In genomic region chrX:101253952-101254729, GRCm38 (mm10) we compare ENCODE assay signal across 8 mouse cellular contexts. TPM values are rescaled to one million over a fixed set of nuclear protein-coding genes. Genes with fewer than 3 reads are reported as not detected.
DNase-seq lines count a peak whose midpoint lies in the region; ATAC-seq and TF ChIP-seq lines count a peak whose summit lies in the region.

Foxo4 (plus strand) TSS chrX:101254528.

- DNase-seq in c-Kit-negative CD71-positive TER-119-positive erythroid progenitor cells, embryonic 14.5 days (ENCODE audit: low read depth, low spot score) = peak; percentile 68
- peak; percentile 69 for DNase-seq in fibroblast of lung, adult 2 months (ENCODE audit: low read depth)
- peak; percentile 93 for DNase-seq in kidney, postnatal 14 days
- peak; percentile 81 for DNase-seq in liver, embryonic 13.5 days
- DNase-seq in neural tube, embryonic 11.5 days (ENCODE audit: low spot score) = peak; percentile 87
- DNase-seq in stomach, postnatal 0 days (ENCODE audit: low spot score) = peak; percentile 86

- peak within 1 kb of the TSS; percentile 48 to 68 for H3K27ac ChIP-seq in heart, embryonic 14.5 days (replicated peaks in 1 of 2; ENCODE audit: control insufficient read depth in 1 of 2, insufficient read depth in 1 of 2, low read depth in 2 of 2, low read length in 2 of 2)
- H3K27ac ChIP-seq in liver, embryonic 13.5 days = peak within 1 kb of the TSS; percentile 80
- no peak within 1 kb of the TSS for H3K27ac ChIP-seq in neural tube, embryonic 11.5 days (ENCODE audit: low read depth, low read length)
- peak within 1 kb of the TSS; percentile 45; the same call in 1 of the 2 replicates for H3K27ac ChIP-seq in stomach, postnatal 0 days (replicated peaks)

- no peak for TF ChIP-seq CTCF in stomach, postnatal 0 days (IDR thresholded peaks at IDR 0.05; ENCODE audit: low read depth)

- H3K9me3 ChIP-seq in heart, embryonic 14.5 days (ENCODE audit: control insufficient read depth, low read length) = no peaks in the 10 kb centered on the region
- H3K9me3 ChIP-seq in liver, embryonic 13.5 days (replicated peaks) = no peaks in the 10 kb centered on the region
- no peaks in the 10 kb centered on the region for H3K9me3 ChIP-seq in neural tube, embryonic 11.5 days (ENCODE audit: control insufficient read depth, low read length)
- H3K9me3 ChIP-seq in stomach, postnatal 0 days (ENCODE audit: control insufficient read depth, low read length) = no peaks in the 10 kb centered on the region

- peak; percentile 78 for ATAC-seq in CD4-positive, CD25-positive, alpha-beta regulatory T cell, adult 4 months
- ATAC-seq in heart, embryonic 14.5 days (ENCODE audit: insufficient number of reproducible peaks, insufficient read depth, low FRiP score, low read depth) = peak; percentile 89
- peak; percentile 93 for ATAC-seq in liver, embryonic 13.5 days (ENCODE audit: low read depth)
- ATAC-seq in neural tube, embryonic 11.5 days (ENCODE audit: insufficient read depth, low FRiP score, low TSS enrichment) = peak; percentile 84
- peak; percentile 91 for ATAC-seq in stomach, postnatal 0 days (ENCODE audit: low FRiP score, low TSS enrichment)

- peak within 1 kb of the TSS; percentile 75 for H3K9ac ChIP-seq in heart, embryonic 14.5 days (ENCODE audit: low read length)
- H3K9ac ChIP-seq in liver, embryonic 13.5 days = peak within 1 kb of the TSS; percentile 86
- H3K9ac ChIP-seq in neural tube, embryonic 11.5 days (ENCODE audit: low read length) = peak within 1 kb of the TSS; percentile 49
- peak within 1 kb of the TSS; percentile 56 for H3K9ac ChIP-seq in stomach, postnatal 0 days (ENCODE audit: low read length)

- H3K4me3 ChIP-seq in heart, embryonic 14.5 days (ENCODE audit: control insufficient read depth in 1 of 2, insufficient read depth in 1 of 2, low read depth in 1 of 2, low read length in 2 of 2) = peak within 1 kb of the TSS; percentile 56 to 63
- peak within 1 kb of the TSS; percentile 73 for H3K4me3 ChIP-seq in liver, embryonic 13.5 days (replicated peaks)
- H3K4me3 ChIP-seq in neural tube, embryonic 11.5 days (ENCODE audit: low read depth, low read length) = peak within 1 kb of the TSS; percentile 49
- H3K4me3 ChIP-seq in stomach, postnatal 0 days (ENCODE audit: low read depth, low read length) = peak within 1 kb of the TSS; percentile 47

- H3K4me1 ChIP-seq in heart, embryonic 14.5 days (ENCODE audit: control insufficient read depth in 2 of 2, insufficient read depth in 2 of 2, low read length in 2 of 2) = peaks cover 0 to 4% of the 10 kb centered on the region in 2 experiments; a peak in 1 of 4 replicates
- peaks cover 9% of the 10 kb centered on the region for H3K4me1 ChIP-seq in liver, embryonic 13.5 days (replicated peaks)
- H3K4me1 ChIP-seq in neural tube, embryonic 11.5 days (ENCODE audit: control insufficient read depth, insufficient read depth, low read length) = no peaks in the 10 kb centered on the region
- no peaks in the 10 kb centered on the region for H3K4me1 ChIP-seq in stomach, postnatal 0 days (replicated peaks; ENCODE audit: control insufficient read depth, insufficient read depth)

- H3K36me3 ChIP-seq in heart, embryonic 14.5 days (ENCODE audit: control insufficient read depth, insufficient read depth, low read length) = peaks cover 13% of the 10 kb centered on the region; the same call in 1 of the 2 replicates
- peaks cover 18% of the 10 kb centered on the region for H3K36me3 ChIP-seq in liver, embryonic 13.5 days
- no peaks in the 10 kb centered on the region for H3K36me3 ChIP-seq in neural tube, embryonic 11.5 days (ENCODE audit: control insufficient read depth, insufficient read depth, low read length)
- H3K36me3 ChIP-seq in stomach, postnatal 0 days (ENCODE audit: control insufficient read depth, insufficient read depth, low read length) = no peaks in the 10 kb centered on the region

- TF ChIP-seq EP300 in stomach, postnatal 0 days (optimal IDR thresholded peaks at IDR 0.05) = no peak

- 13% methylated on average over 47 of the region's 47 CpGs for WGBS in heart, embryonic 14.5 days
- WGBS in liver, embryonic 13.5 days (ENCODE audit: insufficient replicate concordance) = 17% methylated on average over 47 of the region's 47 CpGs
- WGBS in neural tube, embryonic 11.5 days = 22% methylated on average over 47 of the region's 47 CpGs
- WGBS in stomach, postnatal 0 days = 17% methylated on average over 40 of the region's 47 CpGs

- no peaks in the 10 kb centered on the region for H3K27me3 ChIP-seq in heart, embryonic 14.5 days (ENCODE audit: control insufficient read depth, insufficient read depth, low read length)
- H3K27me3 ChIP-seq in liver, embryonic 13.5 days = no peaks in the 10 kb centered on the region
- 0 out of 2 replicates have a peak, but pooled peaks cover 2% of the 10 kb centered on the region for H3K27me3 ChIP-seq in neural tube, embryonic 11.5 days (ENCODE audit: control insufficient read depth, insufficient read depth, low read length)
- H3K27me3 ChIP-seq in stomach, postnatal 0 days (ENCODE audit: control insufficient read depth, insufficient read depth, low read length) = no peaks in the 10 kb centered on the region

- H3K4me2 ChIP-seq in heart, embryonic 14.5 days (ENCODE audit: low read length) = peak within 1 kb of the TSS; percentile 76
- peak within 1 kb of the TSS; percentile 78 for H3K4me2 ChIP-seq in liver, embryonic 13.5 days
- H3K4me2 ChIP-seq in neural tube, embryonic 11.5 days (ENCODE audit: low read depth) = peak within 1 kb of the TSS; percentile 59
- H3K4me2 ChIP-seq in stomach, postnatal 0 days (replicated peaks; ENCODE audit: low read depth) = peak within 1 kb of the TSS; percentile 74

RNA-seq across cellular contexts. Expression of gene Foxo4, which starts in this region (rescaled TPM):
- 1 to 10 TPM; 4.8 to 6.0 TPM for polyA plus RNA-seq in CD4-positive, CD25-positive, alpha-beta regulatory T cell, adult 4 months (2017; shearing (Covaris generic))
- 1.4 and 2.3 TPM in 2 replicates for polyA plus RNA-seq in heart, embryonic 14.5 days (2014; fragmentation: Nextera tagmentation; extraction: Ambion mirVana)
- 1.5 TPM in 2 replicates for polyA plus RNA-seq in liver, embryonic 13.5 days (2015; fragmentation: Nextera tagmentation; extraction: Ambion mirVana)
- 2.7 and 2.9 TPM in 2 replicates for polyA plus RNA-seq in neural tube, embryonic 11.5 days (2014; fragmentation: Nextera tagmentation; extraction: Ambion mirVana)
- polyA plus RNA-seq in stomach, postnatal 0 days (2015; fragmentation: Nextera tagmentation; extraction: Ambion mirVana) = 0.91 and 0.97 TPM in 2 replicates

Comparison
In these comparisons a context has a peak if more than half of its experiments do, and no peak if none do; other contexts are left out.
1. Peak in DNase-seq, ATAC-seq, H3K4me3 ChIP-seq, H3K27ac ChIP-seq, H3K9ac ChIP-seq and H3K4me2 ChIP-seq in stomach, postnatal 0 days; RNA of the gene not detected or under 1 TPM.